Mouse (Mus musculus): ENCODE data around the gene Upk3bl.
"Not testable (repeated sequence)": the region's sequence is repeated elsewhere in the genome, so short reads cannot be mapped to it uniquely, and the experiment has no call there.

GRCm38 (mm10) chr5:136066404-136067148 lies 12.3 kb downstream of the Upk3bl start:
- not testable (repeated sequence) for TF ChIP-seq CTCF (IDR thresholded peaks at IDR 0.05)
- TF ChIP-seq EP300 (IDR thresholded peaks at IDR 0.05): peak; percentile 26; the same call in 1 of the 2 replicates

All from lung, postnatal 0 days (tissue).